Mouse (Mus musculus) brain, embryonic 14.5 days (tissue): ENCODE results near the gene Cmbl. TPM values are rescaled to one million over a fixed set of nuclear protein-coding genes. Genes with fewer than 3 reads are reported as not detected.
A peak's percentile ranks its signal among the peaks of the same experiment; 100 is the strongest.

Experiments used
- DNase-seq: peaks from one replicate; pipeline ENCODE4 v3.0.0-alpha.2; 2011; ENCODE audit warnings: low read depth
- CTCF ChIP-seq: fragments of 200-500 bp; IDR thresholded peaks from 2 replicates; pipeline ENCODE4 v1.5.1; 2012; ENCODE audit warnings: inconsistent platforms, mild to moderate bottlenecking, moderate library complexity, borderline replicate concordance; ENCODE audit not compliant: insufficient read depth, insufficient read length; ENCODE audit errors: extremely low read depth
- POLR2A ChIP-seq: fragments of 200-500 bp; IDR thresholded peaks from 2 replicates; pipeline ENCODE4 v1.6.1; 2012; ENCODE audit warnings: mild to moderate bottlenecking, inconsistent platforms, borderline replicate concordance; ENCODE audit not compliant: poor library complexity, insufficient read depth, insufficient read length, severe bottlenecking; ENCODE audit errors: extremely low read depth
- polyA plus RNA-seq: library from polyadenylated mRNA; depleted of rRNA; stranded (reverse); fragments of >200 nt; gene quantifications from 2 replicates; pipeline ENCODE4 v1.2.3, GENCODE M21; 2012; rRNA removed

The Cmbl gene
- polyA plus RNA-seq, 1 experiment, result 7.4 TPM

DNA sequence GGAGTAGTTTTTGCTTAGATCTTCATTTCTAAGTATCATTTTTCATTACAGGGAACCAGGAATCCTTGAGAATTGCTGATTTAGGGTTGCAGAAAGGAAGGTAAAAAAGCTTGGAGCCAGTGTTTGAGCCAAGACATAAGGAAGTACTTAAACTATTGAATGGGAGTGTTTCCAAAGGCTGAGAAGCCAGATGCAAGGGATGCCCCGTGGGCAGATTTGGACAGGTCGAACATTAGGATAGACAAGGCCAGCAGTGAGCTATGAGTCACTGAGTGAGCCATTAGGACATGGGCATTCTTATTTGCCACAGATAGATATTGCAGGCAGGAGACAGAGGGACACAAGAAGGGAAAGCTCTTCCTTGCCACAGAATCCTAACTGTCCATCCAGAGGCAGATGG lies 49.5 kb downstream of the Cmbl start:
- TF ChIP-seq POLR2A, result no peak
- TF ChIP-seq CTCF, result no peak

DNA sequence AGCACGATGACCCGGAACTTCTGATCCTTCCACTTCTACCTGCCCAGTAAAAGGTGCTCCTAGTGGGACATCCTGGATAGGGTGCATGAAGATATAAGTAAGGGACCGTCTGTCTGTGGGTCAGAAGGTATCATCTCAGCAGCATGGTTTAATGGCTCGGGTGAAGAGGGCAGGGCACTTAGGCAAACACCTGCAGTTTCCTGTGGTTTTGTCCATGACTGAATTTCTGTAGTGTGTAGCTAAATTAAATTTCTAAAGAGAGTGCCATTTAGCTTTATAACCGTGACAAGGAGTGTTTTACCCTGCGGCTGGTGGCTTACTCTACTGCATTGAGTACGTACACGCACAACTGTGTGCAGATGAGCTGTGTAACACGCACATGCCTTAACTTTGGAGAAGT lies 52.1 kb downstream of the Cmbl start:
- DNase-seq, result no peak
- TF ChIP-seq CTCF, result no peak
- TF ChIP-seq POLR2A, result no peak

More for the DNA sequence above, 49.5 kb downstream of the Cmbl start:
- DNase-seq, result no peak

- DNase-seq, result peak; percentile 63
- TF ChIP-seq CTCF, result peak; percentile 37; the same call in 1 of the 2 replicates
- TF ChIP-seq POLR2A, result no peak
Observed at GRCm38 (mm10) chr15:31619521-31619920, 54.3 kb downstream of the Cmbl start.

DNA sequence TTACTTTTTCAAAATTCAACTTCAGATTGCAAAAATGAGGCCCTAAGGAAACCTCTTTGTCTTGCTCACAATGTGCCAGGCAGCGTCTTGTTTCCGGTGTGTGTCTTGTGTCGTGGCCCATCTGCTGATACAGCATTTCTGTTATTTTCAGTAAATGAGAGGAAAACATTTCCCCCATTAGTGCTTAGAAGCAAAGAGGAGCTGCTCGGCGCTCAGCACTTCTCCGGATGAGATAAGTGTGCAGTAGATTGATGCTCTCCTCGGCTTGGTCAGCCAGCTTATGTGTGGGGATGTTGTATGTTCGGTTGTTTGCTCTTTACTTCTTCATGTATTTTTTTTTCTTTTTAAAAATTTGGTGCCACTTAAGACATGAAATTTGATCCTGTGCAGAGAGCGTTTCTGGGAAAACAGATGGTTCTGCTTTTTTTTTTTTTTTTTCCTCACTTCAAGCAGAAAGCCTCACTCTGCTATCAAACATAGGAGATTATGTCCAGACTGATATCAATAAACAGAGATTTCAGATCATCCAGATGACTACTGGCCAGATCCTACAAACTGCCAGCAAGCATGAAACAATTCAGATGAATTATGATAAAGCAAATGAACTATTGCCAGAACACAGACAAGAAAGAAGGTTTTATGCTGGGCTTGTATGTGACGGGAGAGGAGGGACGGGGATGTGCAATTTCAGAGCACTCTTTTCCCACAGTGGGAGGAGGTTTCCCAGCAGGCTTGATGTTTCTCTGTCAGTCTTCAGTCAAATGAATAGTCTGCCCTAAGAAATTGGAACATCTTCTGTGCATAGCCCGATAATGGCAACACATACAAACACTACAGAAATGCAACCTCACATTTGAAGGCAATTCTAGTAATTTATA lies 62.3 kb downstream of the Cmbl start:
- peak; percentile 79 for DNase-seq

GRCm38 (mm10) chr15:31628180-31628579 lies 63.0 kb downstream of the Cmbl start:
- peak; percentile 38 for DNase-seq
- no peak for TF ChIP-seq POLR2A
- no peak for TF ChIP-seq CTCF

More for the DNA sequence above, 62.3 kb downstream of the Cmbl start:
- TF ChIP-seq POLR2A (no peak), CTCF (no peak)

DNA sequence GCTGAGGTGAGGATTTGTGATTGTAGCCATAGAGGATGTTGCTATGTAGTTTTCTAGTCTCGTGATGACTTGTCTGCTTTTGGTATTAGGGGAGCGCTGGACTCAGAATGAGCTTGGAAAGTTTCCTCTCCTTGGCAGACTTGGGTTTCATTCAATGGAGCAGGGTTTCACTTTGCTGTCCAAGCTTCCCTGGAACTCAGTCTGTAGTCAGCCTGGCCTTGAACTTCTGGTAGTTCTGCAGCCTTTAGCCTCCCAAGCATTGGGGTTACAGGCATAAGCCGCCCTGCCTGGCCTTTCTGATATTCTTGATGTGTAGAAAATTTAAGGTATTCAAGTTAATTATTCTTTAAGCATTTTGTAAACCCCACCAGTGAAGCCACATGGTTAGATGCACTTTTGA lies 64.4 kb downstream of the Cmbl start:
- TF ChIP-seq POLR2A (no peak), CTCF (no peak)
- no peak for DNase-seq

DNA sequence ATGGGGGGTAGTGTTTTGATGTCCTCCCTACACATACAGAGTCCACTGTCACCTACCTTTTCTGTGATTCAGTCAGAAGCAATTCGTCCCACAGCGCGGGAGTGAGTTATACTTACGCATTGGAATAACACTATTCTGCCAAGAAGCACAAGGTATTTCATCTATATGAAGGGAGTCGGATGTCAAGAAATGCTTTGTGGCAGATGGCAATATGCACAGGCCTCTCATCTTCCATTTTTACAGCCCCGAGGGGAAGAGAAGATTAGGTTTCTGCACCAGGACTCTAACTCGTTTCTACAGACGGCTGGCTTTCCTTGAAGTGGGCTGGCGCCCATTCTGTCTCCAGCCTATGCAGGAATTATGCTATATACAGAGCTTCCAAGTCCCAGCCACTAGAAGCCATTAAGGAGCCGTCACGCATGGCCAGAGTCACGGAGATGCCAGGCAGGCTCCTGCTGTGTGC lies 66.2 kb downstream of the Cmbl start:
- peak; percentile 32 for DNase-seq
- no peak for TF ChIP-seq CTCF
- TF ChIP-seq POLR2A, result no peak

DNA sequence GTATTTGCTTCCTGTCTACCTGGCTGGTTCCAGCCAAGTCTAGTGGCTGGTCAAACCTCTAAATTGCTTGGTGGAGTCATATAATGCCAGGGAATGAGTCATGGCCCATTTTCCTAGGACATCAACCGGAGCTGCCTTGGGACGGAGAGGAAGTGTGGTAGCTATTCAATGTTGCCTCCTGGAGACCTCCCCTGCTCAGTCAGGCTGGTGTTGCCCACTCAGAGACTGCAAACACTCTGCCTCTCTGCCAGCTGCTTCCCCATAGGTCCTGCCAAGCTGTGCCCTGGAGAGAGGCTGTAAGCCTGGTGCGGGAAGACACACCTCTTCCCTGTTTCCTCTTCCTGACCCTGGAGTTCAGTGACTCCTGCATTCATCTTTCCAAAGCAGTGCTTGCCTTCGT lies 67.3 kb downstream of the Cmbl start:
- TF ChIP-seq CTCF (no peak), POLR2A (no peak)
- no peak for DNase-seq

DNA sequence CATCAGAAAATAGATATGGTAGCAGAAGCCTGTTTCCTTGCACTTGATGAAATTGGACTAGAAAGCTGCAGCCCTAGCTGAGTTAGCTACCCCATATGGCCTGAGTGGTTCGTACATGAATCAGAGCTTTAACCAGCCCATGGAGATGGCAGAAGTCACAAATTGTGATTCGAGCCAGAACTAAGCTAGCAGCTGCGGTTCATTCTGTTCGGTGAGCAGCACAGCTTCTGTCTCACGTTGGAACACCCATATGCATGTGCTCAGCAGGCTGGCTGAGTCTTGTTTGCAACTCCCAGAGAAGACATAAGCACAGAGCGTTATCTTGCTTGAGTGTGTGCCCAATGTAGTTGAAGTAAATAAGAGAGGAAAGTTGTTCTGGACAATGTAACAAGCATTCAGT lies 69.4 kb downstream of the Cmbl start:
- peak; percentile 74 for DNase-seq
- TF ChIP-seq CTCF (no peak), POLR2A (no peak)

DNA sequence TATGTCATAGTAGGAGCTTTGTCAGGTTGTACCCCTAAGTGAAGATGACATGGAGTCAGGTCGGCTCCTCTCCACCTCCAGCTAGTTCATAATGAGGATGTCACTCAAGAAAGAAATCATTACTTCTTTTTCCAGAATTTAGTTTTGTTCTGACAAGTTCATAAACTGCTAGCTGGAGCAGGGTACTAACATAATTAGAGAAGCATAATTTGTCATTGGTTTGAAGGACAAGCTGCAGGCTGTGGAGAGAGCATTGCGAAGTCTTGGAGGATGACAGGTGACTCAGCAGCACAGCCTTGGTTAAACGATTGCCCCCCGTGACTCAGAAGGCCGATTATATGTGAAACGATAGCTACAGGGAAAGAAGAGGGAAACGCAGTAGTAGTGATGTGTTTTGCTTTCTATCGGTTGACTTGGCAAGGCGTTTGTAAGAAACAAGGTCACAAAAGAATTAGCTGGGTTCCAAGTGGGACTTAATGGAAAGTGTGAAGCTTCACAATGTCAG lies 71.0 kb downstream of the Cmbl start:
- TF ChIP-seq CTCF (no peak), POLR2A (no peak)
- no peak for DNase-seq

Other genes starting within 250 kb of the Cmbl start
- gene Ankrd33b, start 197.7 kb upstream of the Cmbl start, polyA plus RNA-seq, result 0.42 and 0.66 TPM in 2 replicates
- gene Ropn1l, start 111.7 kb upstream of the Cmbl start, polyA plus RNA-seq, result 1.2 and 1.5 TPM in 2 replicates
- gene March6, start 34.3 kb upstream of the Cmbl start, polyA plus RNA-seq, result 72.7 and 109 TPM in 2 replicates
- 354 and 372 TPM in 2 replicates for gene Cct5, start 36.4 kb downstream of the Cmbl start, polyA plus RNA-seq
- 13.4 and 14.9 TPM in 2 replicates for gene Fam173b, start 36.5 kb downstream of the Cmbl start, polyA plus RNA-seq